Mouse (Mus musculus) erythroblast, embryonic 14.5 days (primary cell): ENCODE measurements around the gene Morc4. TPM values are rescaled to one million over a fixed set of nuclear protein-coding genes. Genes with fewer than 3 reads are reported as not detected.

Experiments
- H3K27me3 ChIP-seq: 2 replicates; pipeline ENCODE4 v1.6.1; 2012; ENCODE audit warnings: inconsistent platforms; ENCODE audit not compliant: control insufficient read depth
- H3K36me3 ChIP-seq: 2 replicates; pipeline ENCODE4 v1.6.1; 2012; ENCODE audit warnings: mild to moderate bottlenecking, inconsistent platforms; ENCODE audit not compliant: control insufficient read depth
- H3K4me1 ChIP-seq: 2 replicates; pipeline ENCODE4 v1.6.1; 2012; ENCODE audit warnings: inconsistent platforms; ENCODE audit not compliant: control insufficient read depth
- H3K4me3 ChIP-seq: replicated peaks from 2 replicates; pipeline ENCODE3; 2012; ENCODE audit warnings: moderate library complexity, mild to moderate bottlenecking, inconsistent platforms
- H3K9me3 ChIP-seq: 2 replicates; pipeline ENCODE4 v1.6.1; 2012; ENCODE audit warnings: low read length, inconsistent platforms, mixed read lengths; ENCODE audit not compliant: control insufficient read depth
- GATA1 ChIP-seq: IDR thresholded peaks from 2 replicates; pipeline ENCODE4 v1.6.1; 2012; ENCODE audit warnings: low read length, inconsistent platforms, mixed read lengths
- TAL1 ChIP-seq: IDR thresholded peaks from 3 replicates; pipeline ENCODE4 v1.6.1; 2012; ENCODE audit warnings: low read length, inconsistent platforms, mixed read lengths
- polyA plus RNA-seq: library from polyadenylated mRNA; stranded (reverse); fragments of >175 nt; gene quantifications from 2 replicates; pipeline ENCODE4 v1.2.3, GENCODE M21; 2012

Gene Morc4
- polyA plus RNA-seq, 1 experiment: 0.17 TPM

DNA sequence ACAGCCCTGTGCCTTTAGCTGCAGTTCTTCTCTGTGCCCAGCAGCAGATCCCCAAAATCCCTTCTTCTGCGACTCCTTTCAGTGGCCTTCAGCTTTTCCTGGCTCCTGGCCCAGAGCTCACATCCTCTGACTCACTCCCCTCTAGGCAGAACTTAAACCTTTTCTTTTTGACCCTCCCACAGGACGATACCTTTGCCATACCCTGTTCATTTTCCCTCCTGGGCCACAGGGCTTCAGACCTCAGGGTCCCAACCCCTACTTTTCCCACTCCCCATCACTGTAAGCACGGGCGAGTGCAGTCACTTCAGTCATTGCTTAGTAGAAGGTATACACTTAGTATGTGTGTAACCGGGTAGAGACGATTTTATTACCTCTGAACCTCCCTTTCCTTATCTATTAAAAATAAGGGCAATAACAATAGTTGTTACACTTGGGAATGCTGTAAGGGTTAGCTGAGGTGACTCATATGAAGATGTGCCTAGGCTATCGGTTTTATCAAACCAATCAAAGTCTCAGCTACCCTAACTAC, 96.3 kb downstream of the Morc4 start:
- Histone ChIP-seq H3K9me3 (no peaks in the 10 kb centered on the region), H3K4me1 (peaks cover 8% of the 10 kb centered on the region), H3K4me3 (no peak overlapping the region), H3K36me3 (no peaks in the 10 kb centered on the region), H3K27me3 (no peaks in the 10 kb centered on the region)
- no peak for TF ChIP-seq TAL1
- no peak for TF ChIP-seq GATA1

DNA sequence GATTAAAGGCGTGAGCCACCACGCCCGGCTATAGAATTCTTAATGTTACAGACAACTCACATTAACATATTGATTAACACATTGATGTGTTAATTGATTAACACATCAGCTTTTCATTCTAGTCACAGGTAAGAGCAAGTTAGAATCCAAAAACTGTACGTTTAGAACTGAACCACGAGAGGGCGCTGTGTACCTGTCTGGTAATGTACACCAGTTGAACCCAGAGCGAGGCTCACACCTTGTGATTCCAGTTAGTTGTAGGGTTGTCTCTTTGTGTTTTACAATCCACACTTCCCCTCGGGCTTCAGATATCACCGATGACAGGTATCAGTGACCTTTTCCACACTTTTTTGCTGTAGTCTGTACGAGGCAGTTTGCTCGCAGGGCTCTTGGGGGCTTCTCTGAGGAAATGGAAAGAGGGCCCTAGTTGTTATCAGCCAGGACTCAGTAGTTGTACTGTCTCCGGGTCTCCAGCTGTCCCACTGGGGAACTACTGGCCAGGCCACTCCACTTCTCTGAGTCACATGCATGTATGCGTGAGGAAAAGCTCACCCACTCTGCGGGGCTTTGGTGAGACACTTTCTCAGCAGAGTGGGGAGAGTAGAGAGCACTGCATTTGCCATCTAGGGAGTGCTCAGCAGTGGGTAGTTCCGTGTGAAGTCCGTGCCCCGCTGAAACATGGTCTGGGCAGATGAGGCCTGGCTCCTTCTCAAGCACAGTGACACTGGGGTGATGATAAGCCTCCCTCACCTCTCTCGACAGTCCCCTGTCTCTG, 97.0 kb downstream of the Morc4 start:
- Histone ChIP-seq H3K9me3 (no peaks in the 10 kb centered on the region), H3K27me3 (no peaks in the 10 kb centered on the region), H3K36me3 (no peaks in the 10 kb centered on the region), H3K4me1 (peaks cover 6% of the 10 kb centered on the region), H3K4me3 (no peak overlapping the region)
- TF ChIP-seq TAL1: no peak
- TF ChIP-seq GATA1: no peak

Other genes starting within 250 kb of the Morc4 start
- gene Tbc1d8b, start 186.7 kb downstream of the Morc4 start, polyA plus RNA-seq: not detected in 2 replicates
- gene Gm15013, start 157.2 kb downstream of the Morc4 start, polyA plus RNA-seq: not detected in 2 replicates
- not detected in 2 replicates for gene Ripply1, start 89.3 kb downstream of the Morc4 start, polyA plus RNA-seq
- gene Cldn2, start 70.8 kb downstream of the Morc4 start, polyA plus RNA-seq: not detected in 2 replicates
- gene Rbm41, start 126.9 kb upstream of the Morc4 start, polyA plus RNA-seq: 0.08 TPM in 1 of 2 replicates, not detected in the other
- gene Nup62cl, start 191.0 kb upstream of the Morc4 start, polyA plus RNA-seq: not detected in 2 replicates
- not detected in 2 replicates for gene Pih1h3b, start 191.2 kb upstream of the Morc4 start, polyA plus RNA-seq